Mouse (Mus musculus) right cerebral cortex, adult 18-20 months (tissue): Measurements from ENCODE around the gene Odc1.

Experiments used
- DNase-seq: peaks from one replicate; pipeline ENCODE4 v3.0.0; 2022; ENCODE audit warnings: mixed read lengths

Gene Odc1

DNA sequence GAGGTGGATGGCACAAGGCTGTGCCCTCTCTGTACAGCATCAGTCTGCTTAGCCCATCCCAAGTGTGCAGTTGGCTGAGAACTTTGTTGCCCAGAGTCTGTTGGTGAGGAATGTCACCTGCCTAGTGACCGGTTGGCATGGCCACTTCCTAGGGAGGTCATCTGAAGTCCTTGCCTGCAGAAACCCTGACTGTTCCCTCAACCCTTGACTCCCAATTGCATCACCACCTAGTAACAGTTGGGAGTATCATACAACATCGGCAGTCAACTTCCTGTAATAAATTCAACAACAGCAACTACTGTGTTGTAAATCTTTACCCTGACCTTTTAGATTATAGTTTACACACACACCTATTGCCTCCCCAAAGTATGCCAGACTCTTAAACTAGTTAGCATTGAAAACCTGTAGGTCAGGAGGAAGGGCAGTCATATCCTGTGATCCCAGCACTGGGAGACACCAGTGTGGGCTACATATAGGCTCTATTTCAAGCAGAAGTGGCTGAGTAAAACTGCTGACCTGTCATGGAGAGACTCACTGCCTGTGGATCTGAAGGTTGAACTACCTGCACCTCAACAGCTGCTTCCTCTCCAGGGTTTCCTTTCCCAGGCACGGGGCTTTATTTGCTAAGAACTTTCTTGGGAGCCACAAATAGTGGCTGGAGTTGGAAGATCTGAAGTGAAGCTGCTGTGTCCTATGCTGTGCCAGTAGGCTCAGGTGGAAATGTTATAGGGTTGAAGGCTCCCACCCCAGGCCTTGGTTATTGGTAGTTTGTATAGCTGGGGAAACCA lies 6.8 kb downstream of the Odc1 start:
- DNase-seq, result no peak

DNA sequence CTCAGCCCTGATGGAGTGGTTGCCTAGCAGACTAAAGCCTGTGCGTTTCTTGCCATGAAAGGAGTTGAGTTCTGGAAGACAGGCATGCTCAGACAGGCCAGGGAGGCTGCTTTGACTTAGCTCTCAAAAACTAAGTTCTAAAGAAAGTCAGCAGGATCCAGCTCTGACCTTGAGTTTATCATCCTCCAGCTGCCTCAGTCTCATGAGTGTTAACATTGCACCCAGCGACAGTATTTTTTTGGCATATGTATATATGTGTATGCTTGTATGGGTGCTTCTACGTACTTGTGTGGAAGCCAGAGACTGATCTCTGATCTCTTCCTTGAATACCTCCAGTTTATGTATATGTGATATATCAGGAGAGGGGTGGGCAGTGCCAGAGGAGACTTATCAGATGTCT lies 7.8 kb downstream of the Odc1 start:
- no peak for DNase-seq

DNA sequence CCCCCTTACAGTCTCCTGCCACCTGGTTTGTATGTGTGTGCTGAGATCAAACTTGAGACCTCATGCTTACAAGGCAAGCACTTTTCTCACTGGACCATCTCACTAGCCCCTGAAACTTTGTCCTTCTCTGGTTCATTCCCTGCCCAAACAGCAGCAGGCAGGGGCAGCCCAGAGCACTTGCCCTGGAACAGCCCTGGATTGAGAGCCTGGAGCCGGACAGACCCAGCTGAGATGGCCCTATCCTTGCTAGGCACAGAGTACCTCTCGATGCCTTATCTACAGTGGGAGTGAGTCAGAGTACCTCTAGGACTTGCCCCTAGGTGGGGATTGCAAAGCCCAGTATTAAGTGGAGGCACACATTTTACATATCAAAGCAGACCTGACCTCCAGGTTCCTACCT lies 8.4 kb downstream of the Odc1 start:
- DNase-seq, result no peak

DNA sequence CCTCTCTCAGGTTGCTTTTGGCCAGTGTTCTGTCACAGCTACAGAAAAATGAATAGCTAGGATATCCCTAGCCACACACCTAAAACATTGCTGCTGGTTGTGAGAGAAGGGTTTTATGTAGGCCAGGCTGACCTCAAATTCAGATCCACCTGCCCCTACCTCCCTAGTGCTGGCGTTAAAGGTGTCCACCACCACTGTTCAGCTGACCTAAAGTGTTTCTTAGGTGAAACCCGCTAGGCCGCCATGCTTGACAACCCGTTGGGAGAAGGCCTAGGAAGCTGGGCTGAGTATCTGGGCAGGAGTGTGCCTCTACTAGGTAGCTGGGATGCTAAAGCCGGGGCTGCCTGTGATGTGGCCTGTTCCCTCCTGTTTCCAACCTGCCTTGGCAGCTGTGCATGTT lies 9.0 kb downstream of the Odc1 start:
- DNase-seq, result no peak

DNA sequence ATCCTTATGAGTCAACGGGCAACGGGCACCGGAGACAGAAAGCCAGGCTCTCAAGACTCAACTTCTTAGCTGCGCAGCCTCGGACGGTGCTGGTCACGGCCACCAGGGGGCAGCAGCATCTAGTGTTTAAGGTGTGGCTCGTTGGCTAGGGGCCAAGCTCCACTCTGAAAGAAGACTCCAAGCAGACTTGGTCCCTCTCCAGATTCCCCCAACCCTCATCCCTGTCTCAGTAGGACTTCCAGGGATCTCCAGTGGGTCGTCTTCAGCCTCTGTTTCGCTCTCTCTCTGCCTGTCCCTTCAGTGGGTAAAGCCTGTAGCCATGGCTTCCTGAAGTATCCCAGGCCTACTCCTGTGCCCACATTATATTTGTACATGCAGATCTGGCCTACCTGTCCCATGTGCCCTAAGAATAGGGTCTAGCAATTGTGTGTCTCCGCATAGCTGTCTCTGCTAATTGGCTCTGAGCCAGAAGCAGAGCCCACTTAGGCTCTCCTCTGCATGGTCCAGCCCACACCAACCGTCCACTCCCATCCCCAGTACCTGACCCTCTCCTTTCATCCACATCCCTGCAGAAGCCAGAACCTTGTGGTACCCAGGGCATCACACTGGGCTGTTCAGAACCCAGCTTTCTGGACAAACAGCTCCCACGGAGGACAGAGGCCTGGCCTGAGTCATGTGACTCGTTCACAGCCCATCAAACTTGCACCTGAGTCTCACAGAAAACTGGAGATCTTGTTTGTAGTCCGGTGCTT lies 9.8 kb downstream of the Odc1 start:
- peak; percentile 82 for DNase-seq

DNA sequence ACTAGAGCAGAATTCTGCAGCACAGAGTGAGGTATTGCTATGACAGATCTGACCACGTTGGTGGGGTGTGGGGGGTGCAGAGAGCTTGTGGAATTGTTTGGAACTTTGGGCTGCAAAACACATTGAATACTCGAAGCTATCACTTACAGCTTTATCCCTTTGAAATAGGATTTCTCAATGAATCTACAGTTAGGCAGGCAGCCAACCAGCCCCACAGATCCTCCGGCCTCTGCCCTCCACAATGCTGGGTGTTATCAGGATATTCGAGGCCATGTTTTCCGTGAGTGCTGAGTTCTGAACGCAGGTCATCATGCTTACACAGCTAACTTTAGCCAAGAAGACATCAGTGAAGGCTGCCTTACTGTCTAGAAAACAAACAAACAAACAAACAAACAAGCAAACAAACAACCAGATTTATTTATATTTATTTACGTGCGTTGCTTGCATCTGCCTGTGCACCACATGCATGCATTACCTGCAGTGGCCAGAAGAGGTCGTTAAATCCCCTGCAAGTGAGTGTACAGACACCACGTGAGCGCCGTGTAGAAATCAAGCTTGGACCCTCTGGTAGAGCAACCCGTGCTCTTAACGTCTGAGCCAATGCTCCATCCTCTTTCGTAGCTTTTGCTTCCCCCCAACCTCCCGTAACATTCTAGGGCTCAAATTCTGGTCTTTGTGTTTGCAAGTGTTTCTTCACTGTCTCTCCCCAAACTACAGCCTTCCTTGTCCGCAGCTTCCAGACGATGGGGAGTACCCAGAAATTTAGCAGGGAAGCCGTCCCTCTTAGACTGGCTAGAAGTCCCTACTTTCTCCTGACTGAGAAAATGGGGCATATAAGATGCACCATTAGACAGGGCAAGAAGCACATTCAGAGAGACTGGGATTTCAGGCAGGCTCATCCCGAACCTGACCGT lies 12.1 kb downstream of the Odc1 start:
- DNase-seq, result peak; percentile 75

DNA sequence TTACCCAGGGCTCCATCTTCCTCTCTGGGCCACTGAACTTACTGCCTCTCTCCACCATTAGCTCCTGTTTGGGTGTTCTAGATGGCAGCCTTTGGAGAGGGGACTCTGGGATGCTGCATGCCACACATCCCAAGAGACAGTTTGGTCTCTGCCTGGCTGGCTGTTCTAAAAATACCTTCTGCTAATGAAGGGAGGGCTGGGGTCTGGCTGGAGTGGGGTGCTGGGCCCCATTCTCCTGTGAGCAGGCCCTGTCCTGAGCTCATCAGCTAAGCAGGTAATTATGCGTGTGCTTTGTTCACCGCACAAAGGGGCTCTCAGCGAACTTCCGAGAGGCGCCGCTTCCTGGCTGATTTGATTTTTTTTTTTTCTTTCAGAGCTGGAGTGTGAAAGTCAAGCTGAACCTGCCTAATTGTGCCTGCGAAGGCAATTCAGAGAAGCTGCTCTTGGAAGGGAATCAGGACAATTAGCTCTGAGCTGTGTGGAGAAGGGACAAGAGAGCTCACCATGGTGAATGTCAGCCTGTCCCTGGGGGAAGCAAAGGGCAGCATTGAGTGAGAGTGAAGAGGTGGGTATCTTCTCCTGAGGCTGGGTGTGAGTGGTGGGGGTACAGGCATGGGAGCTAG lies 12.9 kb downstream of the Odc1 start:
- no peak for DNase-seq

DNA sequence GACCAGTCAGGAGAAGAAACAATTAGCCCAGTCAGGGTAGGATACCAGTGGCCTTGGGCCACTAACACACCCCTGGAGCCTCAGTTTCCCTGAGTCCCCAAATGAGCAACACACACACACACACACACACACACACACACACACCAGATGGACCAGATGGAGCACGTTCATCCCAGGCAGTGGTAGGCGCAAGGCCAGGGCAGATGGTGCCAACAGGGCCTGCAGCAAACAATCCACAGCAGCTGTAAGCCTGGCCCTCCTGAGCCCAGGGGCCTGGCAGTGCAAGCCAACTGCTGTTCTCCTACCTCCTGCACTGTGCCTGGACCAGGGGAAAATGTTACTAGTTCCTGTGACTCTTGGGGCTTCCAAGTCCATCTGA lies 13.4 kb downstream of the Odc1 start:
- no peak for DNase-seq

DNA sequence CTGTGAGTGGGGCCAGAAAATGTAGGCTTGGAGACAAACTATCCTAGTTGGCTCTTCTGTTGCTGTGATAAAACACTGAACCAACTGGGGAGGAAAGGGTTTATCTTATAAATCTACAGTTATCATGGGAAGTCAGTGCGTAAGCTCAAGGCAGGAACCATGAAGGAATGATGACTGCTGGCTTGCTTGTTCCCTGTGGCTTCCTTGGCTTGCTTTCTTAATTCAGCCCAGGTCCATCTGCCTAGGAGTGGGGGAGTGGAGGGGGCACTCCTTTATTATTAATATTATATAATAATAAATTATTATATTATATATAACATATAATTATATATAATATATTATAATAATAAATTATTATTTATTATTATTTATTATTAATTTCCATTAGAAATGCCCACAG lies 17.8 kb downstream of the Odc1 start:
- no peak for DNase-seq

DNA sequence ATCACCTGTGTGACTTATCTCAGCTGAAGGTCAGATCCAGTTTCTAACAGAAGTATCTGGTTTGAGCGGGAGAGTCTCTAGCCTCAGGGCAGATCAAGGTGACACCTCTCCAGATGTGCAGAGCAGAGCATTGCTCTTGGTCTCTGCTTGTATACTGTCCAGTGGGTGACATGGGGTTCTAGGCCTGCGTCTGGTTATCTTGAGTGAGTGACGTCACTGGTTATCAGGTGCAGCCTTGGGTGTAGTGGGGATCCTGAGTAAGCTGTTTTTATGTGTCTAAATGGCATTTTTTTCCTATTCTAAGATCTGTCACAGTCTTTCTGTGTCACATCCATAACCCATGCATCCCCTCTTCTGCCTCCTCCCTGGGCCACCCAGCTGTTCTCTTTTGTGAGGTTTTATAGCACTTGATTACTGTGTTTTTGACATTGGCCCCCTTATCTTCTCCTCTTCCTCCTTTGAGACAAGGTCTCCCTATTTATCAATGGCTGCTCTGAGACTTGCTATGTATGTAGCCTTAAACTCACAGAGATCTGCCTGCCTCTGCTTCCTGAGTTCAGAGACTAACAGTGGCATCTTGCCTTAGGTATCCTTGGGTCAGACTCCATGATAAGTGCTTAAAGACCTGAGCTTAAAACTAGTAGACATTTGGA lies 20.9 kb downstream of the Odc1 start:
- no peak for DNase-seq

DNA sequence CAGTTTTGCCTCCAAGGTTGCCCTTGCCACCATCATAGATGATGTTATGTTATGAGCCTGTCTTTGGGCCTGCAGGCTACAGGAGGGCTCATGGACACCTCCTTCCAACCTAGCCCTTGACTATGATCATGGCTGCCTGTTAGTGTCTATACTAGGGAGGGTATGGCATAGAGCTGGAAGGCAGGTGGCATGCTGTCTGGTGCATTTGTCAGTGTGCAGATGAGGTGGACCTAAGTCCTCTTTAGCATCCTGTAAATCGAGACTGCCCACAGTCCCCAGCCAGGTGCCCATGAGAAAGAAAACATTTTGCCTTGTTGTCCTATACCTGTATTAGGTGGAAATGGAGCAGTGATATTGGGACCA lies 21.4 kb downstream of the Odc1 start:
- no peak for DNase-seq

DNA sequence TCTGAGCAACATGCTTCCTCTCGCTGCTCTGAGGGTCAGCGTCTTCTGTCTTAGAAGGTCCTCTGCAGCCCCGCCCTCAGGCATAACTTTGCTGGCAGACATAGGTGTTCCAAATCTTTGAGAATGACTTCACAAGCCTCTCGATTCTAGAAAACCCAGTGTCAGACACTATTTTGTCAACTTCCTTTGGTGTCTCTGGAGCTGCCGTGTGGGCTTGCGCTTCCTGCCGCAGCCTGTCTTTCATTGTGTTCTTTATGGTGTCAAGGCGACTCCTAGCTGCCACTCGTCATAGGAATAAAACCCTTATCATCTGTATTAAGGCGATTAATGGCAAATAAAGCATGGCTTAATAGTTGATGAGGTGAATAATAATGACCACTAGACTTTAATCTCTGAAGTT lies 24.0 kb downstream of the Odc1 start:
- DNase-seq, result no peak

DNA sequence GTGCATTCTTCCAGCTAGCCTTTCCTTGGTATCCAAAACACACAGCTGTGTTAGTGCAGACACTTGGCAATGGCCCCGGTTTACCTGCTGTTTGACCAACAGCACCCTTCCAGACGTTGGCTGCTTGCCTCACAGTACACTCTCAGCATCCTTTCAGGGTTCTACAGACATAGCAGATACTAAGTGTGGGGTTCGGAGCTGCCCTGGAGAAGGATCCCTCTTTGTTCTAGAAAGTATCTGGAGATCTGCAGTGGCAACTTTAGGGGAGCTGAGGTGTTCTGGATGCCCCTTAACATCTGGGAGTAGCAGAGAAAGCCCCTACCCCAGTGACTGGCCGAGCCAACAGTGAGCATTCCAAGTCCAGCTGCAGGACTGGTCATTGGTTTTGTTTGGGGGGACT lies 30.0 kb downstream of the Odc1 start:
- DNase-seq, result no peak

DNA sequence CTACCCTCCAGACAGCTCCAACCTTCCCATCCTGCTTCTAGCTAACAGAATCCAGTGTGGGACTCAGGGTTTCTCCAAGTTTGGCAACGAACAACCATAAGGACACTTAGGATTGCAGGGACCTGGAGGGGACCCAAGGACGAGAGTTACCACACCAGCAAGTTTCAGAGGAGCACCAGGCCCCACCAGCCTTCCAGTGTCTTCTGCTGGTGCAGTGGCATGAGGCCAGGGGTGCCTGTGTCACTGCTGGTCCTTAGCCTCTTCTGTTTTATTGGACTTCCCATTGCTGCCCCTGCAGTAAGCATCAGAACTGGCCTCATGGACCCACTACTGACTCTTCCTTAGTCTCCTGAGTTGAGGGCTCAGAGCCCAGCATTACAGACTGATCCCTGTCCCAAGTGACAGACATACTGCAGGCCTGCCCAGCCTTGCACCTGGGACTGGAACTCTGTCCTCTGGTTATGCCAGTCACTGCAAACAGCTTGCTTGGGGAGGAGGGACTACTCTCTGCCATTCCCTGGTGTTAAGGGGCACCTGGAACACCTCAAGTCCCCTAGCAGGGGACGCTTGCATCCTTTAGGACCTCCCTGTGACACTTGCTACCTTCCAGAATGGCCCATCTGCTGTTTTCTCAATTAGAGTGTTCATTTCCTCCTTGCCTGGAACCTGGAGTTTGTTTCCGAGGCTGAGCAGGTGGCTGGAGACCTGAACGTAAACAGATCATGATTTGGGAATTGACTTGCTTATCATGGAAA lies 30.7 kb downstream of the Odc1 start:
- no peak for DNase-seq

DNA sequence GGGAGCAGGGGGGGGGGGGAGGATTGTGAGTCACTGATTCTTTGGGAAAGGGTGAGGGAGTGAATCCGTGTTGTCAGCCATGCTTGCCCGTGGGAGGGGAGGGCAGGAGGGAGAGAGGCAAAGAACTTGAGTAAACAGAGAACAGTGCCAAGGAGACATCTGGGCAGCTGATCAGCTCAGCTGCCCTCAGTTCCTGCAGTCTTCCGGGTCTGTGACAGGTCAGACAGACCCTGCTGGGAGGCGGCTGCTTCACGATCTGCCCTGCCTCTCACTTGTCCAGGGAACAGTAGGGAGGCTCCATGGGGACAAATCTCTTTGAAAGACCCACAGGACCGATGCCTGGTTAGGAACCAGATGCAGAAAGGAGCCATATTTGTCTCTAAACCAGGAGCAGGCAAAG lies 31.4 kb downstream of the Odc1 start:
- no peak for DNase-seq

DNA sequence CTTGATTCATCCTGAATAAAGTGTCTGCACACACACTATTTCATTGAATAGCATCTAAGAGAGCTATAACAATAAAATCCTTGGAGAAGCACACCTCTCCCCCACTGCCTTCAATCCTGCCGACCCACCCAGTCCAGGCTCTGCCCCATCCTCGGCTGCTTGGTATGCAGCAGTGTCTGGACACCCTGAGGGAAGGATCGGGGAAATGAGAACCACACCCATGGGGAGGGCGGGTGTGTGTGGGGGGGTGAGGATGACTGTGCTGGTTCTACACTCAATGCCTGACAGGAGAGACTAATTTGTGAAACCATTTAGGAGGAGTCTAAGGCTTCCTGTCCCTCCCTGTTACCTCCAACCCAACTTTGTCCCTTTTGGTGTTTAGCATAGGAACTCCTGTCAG lies 34.0 kb downstream of the Odc1 start:
- no peak for DNase-seq

DNA sequence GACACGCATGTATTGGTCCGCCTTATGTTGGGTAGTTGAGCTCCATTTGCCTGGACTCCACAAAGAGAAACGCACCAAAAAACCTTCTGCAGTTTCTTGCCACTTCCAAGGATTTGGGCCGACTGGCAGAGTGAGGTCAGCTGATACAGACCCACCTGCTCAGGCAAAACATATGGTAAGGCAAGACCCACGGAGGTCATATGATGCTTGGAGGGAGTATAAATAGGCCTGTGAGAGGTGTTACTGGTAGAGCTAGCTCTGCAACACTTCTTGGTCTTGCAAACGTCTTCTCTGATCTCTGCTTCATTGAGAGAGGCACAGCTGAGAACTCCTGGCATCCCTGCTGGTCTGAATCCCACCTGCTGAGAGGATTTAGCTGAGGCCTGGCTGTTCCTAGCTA lies 36.4 kb downstream of the Odc1 start:
- no peak for DNase-seq

DNA sequence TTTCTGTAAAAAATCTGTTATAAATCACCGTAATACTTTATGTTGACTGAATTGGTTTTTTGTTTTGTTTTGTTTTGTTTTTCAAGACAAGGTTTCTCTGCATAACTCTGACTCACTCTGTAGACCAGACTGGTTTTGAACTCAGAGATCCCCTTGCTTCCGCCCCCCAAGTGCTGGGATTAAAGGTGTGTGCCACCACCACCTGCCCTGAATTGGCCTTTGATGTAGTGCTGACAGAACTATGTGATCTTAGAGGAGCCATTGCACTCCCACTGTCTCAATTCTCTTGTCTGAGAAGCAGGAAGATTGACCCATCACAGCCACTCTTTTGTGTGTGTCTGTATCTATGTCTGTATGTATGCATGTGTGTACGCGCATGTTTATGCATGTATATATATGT lies 37.8 kb downstream of the Odc1 start:
- no peak for DNase-seq

DNA sequence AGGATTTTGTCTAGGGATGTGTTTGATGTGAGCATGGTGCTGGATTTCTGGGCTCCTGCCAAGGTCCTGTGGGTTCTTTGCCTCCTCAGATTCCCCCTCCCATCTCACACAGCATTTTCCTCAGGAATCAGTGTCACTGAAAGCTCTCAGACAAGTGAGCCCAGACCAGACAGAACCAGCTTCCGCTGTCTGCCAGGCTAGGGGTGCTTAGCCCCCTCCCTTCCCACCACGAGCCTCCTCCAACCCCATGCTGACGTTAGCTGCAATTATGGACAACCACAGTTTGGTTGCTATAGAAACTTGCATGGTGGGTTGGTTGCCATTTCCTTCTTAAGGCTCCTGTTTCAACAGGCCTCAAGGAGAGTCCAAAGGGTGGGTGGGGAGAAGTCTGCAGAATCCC lies 39.3 kb downstream of the Odc1 start:
- DNase-seq, result peak; percentile 3

DNA sequence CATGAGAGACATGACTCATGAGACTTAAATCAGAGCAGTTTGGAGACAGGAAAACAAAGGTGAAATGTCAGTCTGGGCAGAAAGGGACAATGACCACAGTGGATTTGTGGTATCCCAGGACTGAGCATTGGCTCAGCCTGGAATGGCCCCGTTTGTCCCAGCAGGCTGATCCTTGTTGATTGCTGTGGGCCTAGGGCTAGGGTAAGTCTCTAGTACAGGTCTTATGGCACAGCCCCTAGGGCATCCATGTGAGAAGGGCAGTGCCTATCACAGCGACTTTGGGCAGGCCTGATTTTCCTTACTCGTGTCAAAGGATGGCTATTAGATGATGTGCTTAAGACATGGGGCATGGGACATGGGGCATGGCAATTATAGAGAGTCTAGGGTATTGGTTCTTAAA lies 41.4 kb downstream of the Odc1 start:
- DNase-seq, result no peak

DNA sequence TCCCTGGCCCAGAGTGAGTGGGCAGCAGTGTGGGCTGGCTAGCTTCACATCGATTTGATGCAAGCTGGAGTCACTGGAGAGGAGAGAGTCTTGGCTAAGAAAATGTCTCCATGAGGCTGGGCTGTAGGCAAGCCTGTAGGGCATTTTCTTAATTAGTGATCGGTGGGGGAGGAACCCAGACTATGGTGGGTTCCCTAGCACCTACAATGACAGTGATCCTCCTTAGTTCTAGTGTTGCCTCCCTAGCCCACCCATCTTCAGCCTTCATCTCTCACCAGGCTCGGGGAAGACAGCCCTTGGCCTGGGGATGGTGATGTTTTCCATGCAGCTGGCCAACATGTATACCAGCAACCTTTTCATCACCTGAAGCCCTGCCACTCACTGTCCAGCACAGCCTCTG lies 43.8 kb downstream of the Odc1 start:
- DNase-seq, result peak; percentile 3
